Mouse (Mus musculus): ENCODE measurements around the gene Samd15.

DNA sequence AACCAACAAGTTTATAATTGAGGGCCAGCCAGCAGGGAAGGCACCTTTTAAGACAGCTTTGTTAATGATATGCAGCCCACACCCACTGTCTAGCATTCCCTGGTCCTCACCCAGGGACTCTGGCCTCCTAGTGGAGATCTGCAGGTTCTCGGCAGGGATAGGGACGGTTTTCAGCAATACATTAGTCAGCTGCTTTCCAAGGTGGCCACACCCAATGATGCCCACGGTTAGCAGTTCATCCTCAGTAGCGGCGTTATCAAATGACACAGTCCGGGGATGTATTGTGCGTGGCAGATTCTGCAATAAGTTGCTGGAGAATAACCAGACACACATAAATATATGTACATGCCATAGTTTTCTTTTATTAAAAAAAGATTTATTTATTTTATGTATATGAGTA is 27.3 kb downstream of the Samd15 start:
- TF ChIP-seq JUND (IDR thresholded peaks at IDR 0.05; ENCODE audit: low read depth, low read length) = no peak
- TF ChIP-seq POLR2A (IDR thresholded peaks at IDR 0.05; ENCODE audit: control insufficient read depth in 1 of 2, insufficient read depth in 1 of 2, low read depth in 1 of 2, low read length in 2 of 2, poor library complexity in 1 of 2) = no peak
- TF ChIP-seq EP300 (IDR thresholded peaks at IDR 0.05; ENCODE audit: low read depth in 1 of 2, low read length in 2 of 2) = no peak
- TF ChIP-seq ZMIZ1 (IDR thresholded peaks at IDR 0.05; ENCODE audit: low read depth, low read length) = no peak
- no peak for TF ChIP-seq CTCF (IDR thresholded peaks at IDR 0.05 in 2 of 3, conservative IDR thresholded peaks at IDR 0.05 in 1 of 3; ENCODE audit: control insufficient read depth in 1 of 3, insufficient read depth in 1 of 3, low read depth in 2 of 3, low read length in 3 of 3, poor library complexity in 1 of 3, severe bottlenecking in 1 of 3)
- no peak for TF ChIP-seq MAX (IDR thresholded peaks at IDR 0.05; ENCODE audit: low read length)
- no peak for TF ChIP-seq USF1 (IDR thresholded peaks at IDR 0.05; ENCODE audit: low read depth, low read length)
- no peak for TF ChIP-seq RCOR1 (IDR thresholded peaks at IDR 0.05; ENCODE audit: low read depth, low read length)
- no peak for TF ChIP-seq USF2 (IDR thresholded peaks at IDR 0.05; ENCODE audit: borderline replicate concordance in 1 of 2, insufficient read depth in 1 of 2, low read depth in 1 of 2, low read length in 2 of 2)
- no peak for TF ChIP-seq POLR2AphosphoS2 (IDR thresholded peaks at IDR 0.05; ENCODE audit: low read length)
- TF ChIP-seq POLR2AphosphoS5 (IDR thresholded peaks at IDR 0.05; ENCODE audit: borderline replicate concordance, low read depth, low read length) = no peak
- TF ChIP-seq RAD21 (IDR thresholded peaks at IDR 0.05; ENCODE audit: low read depth, low read length) = no peak
- no peak for TF ChIP-seq NRF1 (IDR thresholded peaks at IDR 0.05; ENCODE audit: insufficient read depth, low read depth, low read length, poor library complexity, severe bottlenecking)

All from MEL (cell line).